Mouse (Mus musculus): ENCODE data around the gene Ntf5.

The Ntf5 gene

GRCm38 (mm10) chr7:45403532-45404261, 9.8 kb upstream of the Ntf5 start:
- in situ Hi-C loops (cut with MboI; ENCODE audit: low sequenced_read_pairs), result no loop called here

GRCm38 (mm10) chr7:45405091-45406075, 8.1 kb upstream of the Ntf5 start, which contains the start of gene Kcna7:
Gene Kcna7 (plus strand): TSS chr7:45405653.
- in situ Hi-C loops (cut with MboI; ENCODE audit: low sequenced_read_pairs), result no loop called here

- in situ Hi-C loops (cut with MboI; ENCODE audit: low sequenced_read_pairs), result no loop called here
Observed at GRCm38 (mm10) chr7:45406157-45407156, 7.0 kb upstream of the Ntf5 start.

- in situ Hi-C loops (cut with MboI; ENCODE audit: low sequenced_read_pairs), result no loop called here
Observed at GRCm38 (mm10) chr7:45407836-45408235, 5.7 kb upstream of the Ntf5 start.

GRCm38 (mm10) chr7:45408351-45408750, 5.1 kb upstream of the Ntf5 start:
- in situ Hi-C loops (cut with MboI; ENCODE audit: low sequenced_read_pairs), result no loop called here

- in situ Hi-C loops (cut with MboI; ENCODE audit: low sequenced_read_pairs), result no loop called here
Observed at GRCm38 (mm10) chr7:45408949-45409348, 4.5 kb upstream of the Ntf5 start.

GRCm38 (mm10) chr7:45409497-45410163, 3.9 kb upstream of the Ntf5 start:
- in situ Hi-C loops (cut with MboI; ENCODE audit: low sequenced_read_pairs), result no loop called here

- in situ Hi-C loops (cut with MboI; ENCODE audit: low sequenced_read_pairs), result no loop called here
Observed at GRCm38 (mm10) chr7:45412421-45412820, 1.1 kb upstream of the Ntf5 start.

- in situ Hi-C loops (cut with MboI; ENCODE audit: low sequenced_read_pairs), result no loop called here
Observed at GRCm38 (mm10) chr7:45413864-45414739, 607 bp downstream of the Ntf5 start.

- in situ Hi-C loops (cut with MboI; ENCODE audit: low sequenced_read_pairs), result no loop called here
Observed at GRCm38 (mm10) chr7:45414740-45415224, 1.3 kb downstream of the Ntf5 start.

- in situ Hi-C loops (cut with MboI; ENCODE audit: low sequenced_read_pairs), result no loop called here
Observed at GRCm38 (mm10) chr7:45415636-45416035, 2.1 kb downstream of the Ntf5 start.

GRCm38 (mm10) chr7:45417962-45418492, 4.5 kb downstream of the Ntf5 start:
- in situ Hi-C loops (cut with MboI; ENCODE audit: low sequenced_read_pairs), result no loop called here

GRCm38 (mm10) chr7:45419859-45420614, 6.5 kb downstream of the Ntf5 start:
- in situ Hi-C loops (cut with MboI; ENCODE audit: low sequenced_read_pairs), result no loop called here

- in situ Hi-C loops (cut with MboI; ENCODE audit: low sequenced_read_pairs), result no loop called here
Observed at GRCm38 (mm10) chr7:45420615-45420919, 7.1 kb downstream of the Ntf5 start, which contains the start of gene Lhb. Gene Lhb (plus strand): TSS chr7:45420820.

GRCm38 (mm10) chr7:45421194-45421593, 7.7 kb downstream of the Ntf5 start:
- in situ Hi-C loops (cut with MboI; ENCODE audit: low sequenced_read_pairs), result no loop called here

GRCm38 (mm10) chr7:45426556-45426955, 13.1 kb downstream of the Ntf5 start:
- in situ Hi-C loops (cut with MboI; ENCODE audit: low sequenced_read_pairs), result no loop called here

- in situ Hi-C loops (cut with MboI; ENCODE audit: low sequenced_read_pairs), result no loop called here
Observed at GRCm38 (mm10) chr7:45433835-45434202, 20.3 kb downstream of the Ntf5 start.

Data from CH12F3 (cell line).